Mouse (Mus musculus) bone marrow macrophage, adult 2 months (primary cell): Measurements from ENCODE around the gene Cul9. TPM values are rescaled to one million over a fixed set of nuclear protein-coding genes. Genes with fewer than 3 reads are reported as not detected.
A peak's percentile ranks its signal among the peaks of the same experiment; 100 is the strongest.
"Not testable (repeated sequence)": the region's sequence is repeated elsewhere in the genome, so short reads cannot be mapped to it uniquely, and the experiment has no call there.

Source experiments
- H3K27ac ChIP-seq: 2 replicates; pipeline ENCODE4 v1.5.1; 2012; ENCODE audit warnings: low read depth, low read length; ENCODE audit not compliant: insufficient read depth
- H3K4me1 ChIP-seq: 2 replicates; pipeline ENCODE4 v1.6.1; 2012; ENCODE audit warnings: low read length; ENCODE audit not compliant: control insufficient read depth, insufficient read depth
- H3K4me3 ChIP-seq: 2 replicates; pipeline ENCODE4 v1.5.1; 2012; ENCODE audit warnings: mild to moderate bottlenecking, low read length, moderate library complexity; ENCODE audit not compliant: insufficient read depth
- CTCF ChIP-seq: IDR thresholded peaks from 2 replicates; pipeline ENCODE4 v1.5.1; 2012; ENCODE audit warnings: low read depth, mild to moderate bottlenecking, low read length, moderate library complexity
- POLR2A ChIP-seq: IDR thresholded peaks from 2 replicates; pipeline ENCODE4 v1.6.1; 2012; ENCODE audit warnings: mild to moderate bottlenecking, low read depth, low read length, borderline replicate concordance
- polyA plus RNA-seq: library from polyadenylated mRNA; stranded (reverse); fragments of >200 nt; gene quantifications from 2 replicates; pipeline ENCODE4 v1.2.4, GENCODE M21; 2012; ENCODE audit not compliant: missing spikeins, insufficient read depth, insufficient read length

The Cul9 gene
- polyA plus RNA-seq, 1 experiment, result 27.7 TPM

DNA sequence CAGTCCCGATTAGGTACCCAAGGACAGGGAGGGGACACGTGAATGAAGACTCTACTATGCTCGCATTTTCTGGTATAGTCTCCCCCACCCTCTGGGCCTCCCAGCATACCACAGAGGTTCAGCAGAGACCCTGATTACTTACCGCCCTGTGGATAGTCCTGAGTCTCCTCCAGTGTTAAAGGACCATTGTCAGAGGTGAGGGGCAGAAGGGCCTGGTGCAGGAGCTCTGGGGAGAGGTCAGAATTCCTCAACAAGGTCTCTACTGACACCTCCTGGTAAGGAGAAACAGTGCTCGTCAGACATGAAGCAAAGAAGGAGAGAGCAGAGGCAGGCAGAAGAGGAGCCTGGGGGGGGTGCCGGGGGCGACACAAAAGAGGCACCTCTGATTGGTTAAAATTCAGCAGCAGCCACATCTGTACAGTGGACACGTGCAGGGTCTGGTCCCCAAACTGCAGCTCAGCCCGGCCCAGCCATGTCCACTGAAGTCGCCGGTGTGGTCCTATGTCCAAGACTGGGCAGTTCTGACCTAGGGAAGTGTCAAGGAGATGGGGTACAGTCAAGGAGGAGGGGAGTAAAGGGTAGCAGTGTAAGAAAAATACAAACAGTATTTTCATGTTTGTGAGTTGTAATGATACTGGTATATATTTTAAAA lies 35.0 kb downstream of the Cul9 start:
- Histone ChIP-seq H3K4me1 (no peaks in the 10 kb centered on the region), H3K27ac (no peak overlapping the region), H3K4me3 (no peak overlapping the region)
- TF ChIP-seq POLR2A (no peak), CTCF (no peak)

DNA sequence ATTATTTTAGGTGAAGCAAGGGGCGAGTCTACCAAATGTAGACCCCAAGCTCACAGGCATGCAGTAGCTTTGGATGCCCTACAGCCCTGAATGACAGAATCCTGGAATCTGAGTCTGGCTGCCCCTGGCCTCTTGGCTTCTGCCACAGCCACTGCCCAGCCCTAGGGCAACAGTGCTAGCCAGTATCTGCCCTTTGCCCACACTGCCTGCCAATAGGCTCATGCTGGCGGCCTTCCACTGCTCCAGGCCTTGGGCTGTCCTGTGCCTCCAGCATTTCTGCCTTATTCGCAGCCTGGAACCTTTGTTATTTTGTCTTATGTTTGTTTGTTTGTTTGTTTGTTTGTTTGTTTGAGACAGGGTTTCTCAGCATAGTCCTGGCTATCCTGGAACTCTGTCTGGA lies 40.6 kb downstream of the Cul9 start:
- Histone ChIP-seq H3K27ac (no peak overlapping the region), H3K4me3 (no peak overlapping the region), H3K4me1 (no peaks in the 10 kb centered on the region)
- TF ChIP-seq CTCF (no peak), POLR2A (no peak)

DNA sequence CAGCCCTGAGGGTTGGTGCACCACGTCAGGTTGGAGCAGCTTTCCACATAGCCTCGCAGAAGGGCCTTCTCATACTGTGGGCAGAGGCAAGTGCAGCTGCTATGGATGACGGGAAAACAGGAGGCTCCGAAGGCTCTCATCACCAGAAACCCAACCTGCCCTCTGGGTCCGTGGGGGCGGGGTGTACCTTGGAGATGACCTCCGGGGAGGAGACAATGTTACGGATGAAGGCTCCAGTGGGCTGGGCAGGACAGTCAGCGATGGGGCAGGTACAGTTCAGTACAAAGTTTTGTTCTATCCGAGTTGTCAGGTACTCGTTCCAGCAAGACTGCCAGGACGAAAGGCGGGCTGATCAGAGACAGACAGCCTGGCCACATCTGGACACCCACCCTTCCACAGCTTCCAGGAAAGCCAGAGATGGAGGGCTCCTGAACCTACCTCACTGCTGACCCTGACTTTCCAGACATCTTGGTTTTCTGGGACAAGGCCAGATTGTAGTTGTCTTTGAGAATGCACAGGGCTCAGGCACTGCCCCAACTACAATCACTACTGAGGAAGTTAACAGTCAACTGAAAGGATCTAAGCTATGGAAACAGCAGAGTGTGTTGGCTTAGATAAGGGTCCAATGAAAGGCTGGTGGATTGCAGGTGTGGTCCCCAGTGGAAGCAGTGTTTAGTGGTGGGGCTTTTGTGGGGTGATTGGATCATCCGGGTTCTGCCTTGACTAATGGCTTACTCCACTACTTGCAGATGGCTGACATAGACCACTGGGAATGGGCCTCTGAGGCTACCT lies 42.1 kb downstream of the Cul9 start:
- H3K27ac ChIP-seq, result no peak overlapping the region
- no peak for TF ChIP-seq CTCF
- no peak for TF ChIP-seq POLR2A
- H3K4me3 ChIP-seq, result no peak overlapping the region
- no peaks in the 10 kb centered on the region for H3K4me1 ChIP-seq

DNA sequence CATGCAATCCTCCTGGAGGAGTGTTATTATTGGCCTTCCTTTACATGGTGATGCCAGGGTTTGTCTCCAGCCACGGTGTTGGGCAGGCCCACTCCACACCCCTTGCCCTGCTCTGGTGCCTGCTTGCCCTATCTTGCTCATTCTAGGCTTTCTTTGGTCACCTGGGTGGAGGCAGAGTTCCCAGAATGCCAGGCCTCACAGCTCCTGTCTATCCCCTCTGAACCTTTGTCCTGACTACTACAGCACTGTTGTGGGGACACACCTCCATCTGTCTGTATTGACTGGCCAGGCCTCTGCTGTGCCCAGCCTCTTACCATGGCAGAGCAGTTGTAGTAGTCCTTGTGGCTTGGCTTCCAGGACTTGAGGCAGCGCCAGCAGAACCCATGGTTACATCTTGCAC lies 43.4 kb downstream of the Cul9 start:
- TF ChIP-seq POLR2A, result no peak
- no peak for TF ChIP-seq CTCF
- Histone ChIP-seq H3K4me1 (peaks cover 5% of the 10 kb centered on the region), H3K4me3 (no peak overlapping the region), H3K27ac (no peak overlapping the region)

DNA sequence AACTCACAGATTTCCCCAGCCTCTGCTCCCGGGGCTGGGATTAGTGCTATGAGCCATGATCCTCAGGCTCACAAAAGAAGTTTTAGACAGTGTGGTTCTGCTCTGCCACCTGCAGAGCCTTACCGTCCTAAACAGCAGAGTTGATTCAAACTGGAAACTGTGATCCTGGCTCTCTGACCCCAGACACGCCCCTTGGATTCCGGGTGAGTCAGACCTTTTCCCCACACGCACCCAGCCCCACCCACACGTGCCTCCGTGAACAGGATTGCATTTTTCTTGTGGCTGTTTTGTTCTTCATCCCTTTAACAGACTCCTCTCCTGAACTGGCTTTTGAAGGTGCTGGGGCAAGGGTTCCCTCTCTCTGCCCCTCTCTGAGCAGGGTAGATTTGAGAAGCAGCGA lies 48.2 kb downstream of the Cul9 start:
- TF ChIP-seq CTCF, result no peak
- no peak for TF ChIP-seq POLR2A
- H3K4me1 ChIP-seq, result peaks cover 9% of the 10 kb centered on the region
- no peak overlapping the region for H3K4me3 ChIP-seq
- no peak overlapping the region for H3K27ac ChIP-seq

DNA sequence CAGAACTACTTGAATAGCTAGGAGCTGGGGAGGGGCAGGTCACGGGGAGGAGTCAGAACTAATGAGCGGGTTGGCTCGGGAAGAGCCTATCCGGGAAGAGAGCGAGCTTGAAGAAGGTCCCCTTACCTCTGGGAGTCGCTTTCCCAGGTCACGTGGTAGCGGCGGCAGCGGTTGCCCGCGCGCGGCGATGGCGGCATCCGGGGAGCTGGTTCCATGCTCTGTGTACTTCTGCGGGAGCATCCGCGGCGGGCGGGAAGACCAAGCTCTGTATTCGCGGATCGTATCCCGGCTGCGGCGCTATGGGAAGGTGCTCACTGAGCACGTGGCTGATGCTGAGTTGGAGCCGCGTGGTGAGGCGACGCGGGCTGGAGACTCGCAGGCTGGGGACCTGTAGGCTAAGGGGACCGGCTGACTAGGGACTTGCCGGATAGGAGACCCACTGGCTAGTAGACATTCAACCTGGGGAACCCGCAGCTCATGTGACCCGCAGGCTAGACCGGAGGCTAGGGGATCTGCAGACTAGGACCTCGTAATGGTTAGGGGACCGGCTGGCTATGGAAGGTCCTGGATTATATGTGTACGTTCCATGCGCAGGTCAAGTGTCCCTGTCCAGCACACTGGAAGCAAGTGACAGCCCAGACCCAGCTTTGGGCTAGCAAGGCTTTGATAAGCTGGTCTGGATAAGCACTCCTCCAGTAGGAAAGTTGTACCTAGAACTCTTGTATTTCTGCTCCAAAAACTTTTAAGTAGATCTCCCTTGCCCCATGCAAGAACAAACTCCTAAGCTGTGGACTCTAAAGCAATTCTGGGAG lies 49.4 kb downstream of the Cul9 start, which contains the start of gene Dnph1:
TSS of gene Dnph1 (plus strand) at position 89 of the 812 bp plus-strand sequence.
- Histone ChIP-seq H3K27ac (no peak within 1 kb of the TSS), H3K4me1 (peaks cover 9% of the 10 kb centered on the region), H3K4me3 (peak within 1 kb of the TSS; percentile 92)
- TF ChIP-seq POLR2A (no peak), CTCF (no peak)

DNA sequence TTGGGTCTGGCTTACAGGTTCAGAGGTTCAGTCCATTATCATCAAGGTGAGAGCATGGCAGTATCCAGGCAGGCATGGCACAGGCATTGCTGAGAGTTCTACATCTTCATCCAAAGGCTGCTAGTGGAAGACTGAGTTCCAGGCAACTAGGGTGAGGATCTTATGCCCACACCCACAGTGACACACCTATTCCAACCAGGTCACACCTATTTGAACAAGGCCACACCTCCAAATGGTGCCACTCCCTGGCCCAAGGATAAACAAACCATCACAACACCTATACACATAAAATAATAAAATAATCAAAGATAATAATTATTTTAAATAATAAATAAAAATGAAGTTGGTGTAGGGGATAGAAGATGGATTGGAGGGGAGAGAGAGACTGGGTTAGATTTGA lies 50.1 kb downstream of the Cul9 start:
- H3K27ac ChIP-seq, H3K4me3 ChIP-seq, H3K4me1 ChIP-seq: not testable (repeated sequence)

DNA sequence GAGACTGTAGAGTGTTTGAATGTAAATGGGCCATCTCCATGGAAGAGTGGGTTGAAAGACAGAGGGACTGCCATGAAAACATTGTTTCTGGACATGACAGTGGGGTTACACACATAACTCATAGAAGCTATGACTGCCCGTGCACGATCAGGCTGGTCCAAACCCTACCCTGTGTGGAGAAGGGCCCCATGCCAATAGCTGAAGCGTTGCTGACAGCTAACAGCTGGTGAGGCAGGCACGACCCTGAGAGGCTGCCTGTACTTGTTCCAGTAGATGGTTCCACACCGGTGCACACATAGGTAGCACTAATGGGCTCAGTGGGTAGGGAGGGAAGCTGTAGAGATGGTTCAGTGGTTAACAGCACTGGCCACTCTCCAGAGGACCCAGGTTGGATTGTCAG lies 50.7 kb downstream of the Cul9 start:
- Histone ChIP-seq H3K27ac (no peak overlapping the region), H3K4me3 (no peak overlapping the region), H3K4me1 (peaks cover 9% of the 10 kb centered on the region)
- TF ChIP-seq POLR2A (no peak), CTCF (no peak)

DNA sequence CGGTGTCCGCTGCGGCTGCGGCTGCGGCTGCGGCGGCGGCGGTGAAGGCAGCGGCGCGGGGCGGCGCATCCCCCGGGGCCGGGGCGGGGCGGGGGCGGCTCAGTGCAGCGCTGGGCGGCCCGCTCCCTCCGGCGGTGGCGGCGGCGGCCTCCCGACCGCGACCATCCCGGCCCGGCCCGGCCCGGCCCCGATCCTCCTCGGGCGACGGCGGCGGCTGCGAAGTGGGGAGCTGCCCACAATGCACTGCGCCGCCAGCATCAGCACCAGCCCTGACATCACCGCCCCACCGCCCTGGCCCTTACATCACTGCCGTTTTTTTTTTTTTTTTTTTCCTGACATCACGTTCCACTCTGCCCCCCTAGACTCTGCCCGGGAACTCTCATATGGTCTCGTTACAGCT lies 58.8 kb downstream of the Cul9 start, which contains the start of gene Ttbk1:
TSS of gene Ttbk1 (minus strand) at position 245 of the 400 bp plus-strand sequence.
- H3K4me3 ChIP-seq, result no peak within 1 kb of the TSS
- H3K27ac ChIP-seq, result no peak within 1 kb of the TSS
- no peak for TF ChIP-seq POLR2A
- peaks cover 3% of the 10 kb centered on the region; the same call in 1 of the 2 replicates for H3K4me1 ChIP-seq

DNA sequence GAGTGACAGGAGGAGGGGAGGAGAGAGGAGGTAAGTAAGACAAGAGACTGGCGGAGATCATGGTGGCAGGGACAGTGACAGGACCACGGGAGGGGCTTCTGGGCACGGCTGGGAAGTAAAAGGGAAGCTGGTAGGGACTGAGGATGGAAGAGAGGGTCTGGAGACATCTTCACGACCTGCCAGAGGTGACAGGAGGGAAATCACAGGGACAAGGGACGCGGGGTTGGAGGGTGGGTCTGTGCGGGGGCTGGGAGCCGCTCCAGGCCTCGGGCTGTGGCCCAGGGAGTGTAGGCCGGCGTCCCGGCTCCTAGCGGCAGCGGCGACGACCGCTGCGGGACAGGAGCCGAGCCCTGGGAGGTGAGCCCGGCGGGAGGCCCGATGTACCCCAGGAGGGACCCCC lies 59.2 kb downstream of the Cul9 start:
- Histone ChIP-seq H3K4me1 (peaks cover 3% of the 10 kb centered on the region; the same call in 1 of the 2 replicates), H3K4me3 (no peak overlapping the region), H3K27ac (no peak overlapping the region)
- TF ChIP-seq CTCF (no peak), POLR2A (no peak)
